Comparison of ENCODE assay signal across 8 mouse cellular contexts in the genomic region with DNA sequence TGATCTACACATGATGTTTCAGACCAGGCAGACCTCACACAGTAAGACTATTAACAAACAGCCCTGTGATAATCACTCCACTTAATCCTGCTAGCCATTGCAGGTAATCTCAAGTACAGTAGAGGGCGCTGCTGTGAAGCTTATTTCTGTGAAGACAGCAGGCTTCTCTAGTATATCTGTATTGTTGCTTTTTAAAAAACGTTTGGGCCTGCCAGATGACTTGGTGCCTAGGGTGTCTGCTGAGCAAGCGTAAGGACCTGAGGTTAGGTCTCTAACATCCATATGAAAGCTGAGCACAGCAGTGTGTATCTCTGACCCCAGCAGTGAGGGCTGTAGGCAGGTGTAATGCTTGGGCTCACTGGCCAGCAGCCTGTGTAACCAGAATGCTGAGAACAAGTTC.
DNase-seq lines count a peak whose midpoint lies in the region; ATAC-seq and TF ChIP-seq lines count a peak whose summit lies in the region.

No protein-coding gene starts in this region.

- H3K9ac ChIP-seq in heart, postnatal 0 days (replicated peaks; ENCODE audit: low read depth, low read length) = no peak overlapping the region
- no peak overlapping the region for H3K9ac ChIP-seq in midbrain, postnatal 0 days (replicated peaks; ENCODE audit: low read length, poor library complexity, severe bottlenecking)

- intact Hi-C loops in left cerebral cortex, postnatal 25 days (cut with DNase I) = loop anchor here (5.0 kb wide), 2 partner anchors 67 to 112 kb away; no protein-coding TSS in a partner anchor
- intact Hi-C loops in gastrocnemius, postnatal 36 days (cut with DNase I) = loop anchor here (1.0 to 5.0 kb wide), 2 partner anchors 61 to 112 kb away; no protein-coding TSS in a partner anchor

- no peaks in the 10 kb centered on the region for H3K9me3 ChIP-seq in heart, postnatal 0 days (replicated peaks; ENCODE audit: control insufficient read depth, low read length)
- no peaks in the 10 kb centered on the region for H3K9me3 ChIP-seq in embryonic facial prominence, embryonic 10.5 days
- H3K9me3 ChIP-seq in midbrain, postnatal 0 days (ENCODE audit: low read length) = no peaks in the 10 kb centered on the region

- ATAC-seq in heart, postnatal 0 days (ENCODE audit: insufficient read depth, low read depth) = no peak
- peak; percentile 58; the same call in 1 of the 2 replicates for ATAC-seq in midbrain, postnatal 0 days (ENCODE audit: low FRiP score)

- no peaks in the 10 kb centered on the region for H3K27me3 ChIP-seq in heart, postnatal 0 days (ENCODE audit: control insufficient read depth, insufficient read depth, low read length)
- no peaks in the 10 kb centered on the region for H3K27me3 ChIP-seq in embryonic facial prominence, embryonic 10.5 days (replicated peaks; ENCODE audit: low read depth, poor library complexity, severe bottlenecking)
- H3K27me3 ChIP-seq in midbrain, postnatal 0 days (ENCODE audit: insufficient read depth, low read length) = no peaks in the 10 kb centered on the region

- WGBS in heart, postnatal 0 days = 12% methylated on average over 3 of the region's 3 CpGs
- 24% methylated on average over 3 of the region's 3 CpGs for WGBS in embryonic facial prominence, embryonic 10.5 days
- 13% methylated on average over 3 of the region's 3 CpGs for WGBS in midbrain, postnatal 0 days

- H3K4me2 ChIP-seq in heart, postnatal 0 days (ENCODE audit: low read depth, low read length) = no peak overlapping the region
- H3K4me2 ChIP-seq in midbrain, postnatal 0 days (ENCODE audit: low read depth, low read length, poor library complexity, severe bottlenecking) = no peak overlapping the region

- no peaks in the 10 kb centered on the region for H3K4me1 ChIP-seq in heart, postnatal 0 days (ENCODE audit: control insufficient read depth, insufficient read depth)
- H3K4me1 ChIP-seq in embryonic facial prominence, embryonic 10.5 days = no peaks in the 10 kb centered on the region
- no peaks in the 10 kb centered on the region for H3K4me1 ChIP-seq in midbrain, postnatal 0 days (ENCODE audit: insufficient read depth, low read length)

- no peak overlapping the region for H3K27ac ChIP-seq in heart, postnatal 0 days (ENCODE audit: low read depth)
- no peak overlapping the region for H3K27ac ChIP-seq in embryonic facial prominence, embryonic 10.5 days (replicated peaks)
- no peak overlapping the region for H3K27ac ChIP-seq in midbrain, postnatal 0 days (ENCODE audit: low read depth, low read length)

- DNase-seq in heart, postnatal 0 days (ENCODE audit: low spot score) = peak; percentile 69
- DNase-seq in heart, adult 8-10 months (ENCODE audit: low spot score) = no peak
- peak; percentile 84 for DNase-seq in NIH3T3 (ENCODE audit: low read depth)
- DNase-seq in embryonic facial prominence, embryonic 10.5 days (ENCODE audit: low spot score) = peak; percentile 33
- DNase-seq in hindlimb bud, embryonic 11.5 days (ENCODE audit: extremely low spot score, low read depth, low spot score) = peak; percentile 35
- DNase-seq in left cerebral cortex, postnatal 25 days (ENCODE audit: low spot score in 2 of 2) = peak; percentile 33 to 49
- peak; percentile 84 for DNase-seq in midbrain, postnatal 0 days (ENCODE audit: low spot score)
- DNase-seq in gastrocnemius, postnatal 36 days = no peak

- peak; percentile 76 for TF ChIP-seq CTCF in heart, postnatal 0 days (IDR thresholded peaks at IDR 0.05; ENCODE audit: low read depth)
- peak; percentile 87 for TF ChIP-seq CTCF in midbrain, postnatal 0 days (IDR thresholded peaks at IDR 0.05)

- TF ChIP-seq EP300 in heart, postnatal 0 days (IDR thresholded peaks at IDR 0.05; ENCODE audit: low read depth) = no peak

- H3K4me3 ChIP-seq in heart, postnatal 0 days (ENCODE audit: low read depth, low read length) = no peak overlapping the region
- H3K4me3 ChIP-seq in embryonic facial prominence, embryonic 10.5 days = no peak overlapping the region
- H3K4me3 ChIP-seq in midbrain, postnatal 0 days (ENCODE audit: low read depth, low read length) = no peak overlapping the region

- no peaks in the 10 kb centered on the region for H3K36me3 ChIP-seq in heart, postnatal 0 days (replicated peaks; ENCODE audit: control insufficient read depth, insufficient read depth, low read length)
- no peaks in the 10 kb centered on the region for H3K36me3 ChIP-seq in embryonic facial prominence, embryonic 10.5 days (replicated peaks)
- H3K36me3 ChIP-seq in midbrain, postnatal 0 days (ENCODE audit: insufficient read depth, low read length) = no peaks in the 10 kb centered on the region

Comparison
In these comparisons a context has a peak if more than half of its experiments do, and no peak if none do; other contexts are left out.
1. DNase-seq: peak in heart, postnatal 0 days (single experiment), NIH3T3 (single experiment), embryonic facial prominence, embryonic 10.5 days (single experiment), hindlimb bud, embryonic 11.5 days (single experiment), left cerebral cortex, postnatal 25 days (2 of 2) and midbrain, postnatal 0 days (single experiment); none in heart, adult 8-10 months (single experiment) and gastrocnemius, postnatal 36 days (0 of 2).